Mouse (Mus musculus) layer of hippocampus, adult 8-10 months (tissue): Measurements from ENCODE around the gene Bub3. TPM values are rescaled to one million over a fixed set of nuclear protein-coding genes. Genes with fewer than 3 reads are reported as not detected.

Source experiments
- DNase-seq, 2 experiments: peaks; one replicate each; pipeline ENCODE4 v3.0.0; 2022; ENCODE audit warnings: low spot score in 2 of 2
- total RNA-seq, 4 experiments: library from RNA; stranded (reverse); gene quantifications; 2 replicates each; pipeline ENCODE4 v1.2.4; 2022

The Bub3 gene
- total RNA-seq, 4 experiments from 2014 or later: 60.8 to 68.8 (median 62.0) TPM

- no peak for DNase-seq
Measured at GRCm38 (mm10) chr7:131556116-131556515, 3.9 kb upstream of the Bub3 start.

- no peak for DNase-seq
Measured at GRCm38 (mm10) chr7:131556541-131557271, 3.3 kb upstream of the Bub3 start.

GRCm38 (mm10) chr7:131557751-131558150, 2.3 kb upstream of the Bub3 start:
- no peak for DNase-seq

- no peak for DNase-seq
Measured at GRCm38 (mm10) chr7:131560697-131561042, 648 bp downstream of the Bub3 start.

- no peak for DNase-seq
Measured at GRCm38 (mm10) chr7:131575246-131575645, 15.2 kb downstream of the Bub3 start.

- DNase-seq: no peak
Measured at GRCm38 (mm10) chr7:131582178-131582577, 22.2 kb downstream of the Bub3 start.

- no peak for DNase-seq
Measured at GRCm38 (mm10) chr7:131585551-131585950, 25.5 kb downstream of the Bub3 start.

GRCm38 (mm10) chr7:131597779-131598482, 37.9 kb downstream of the Bub3 start:
- DNase-seq: no peak

GRCm38 (mm10) chr7:131598483-131598824, 38.4 kb downstream of the Bub3 start:
- DNase-seq: peak in 1 of 2 experiments; percentile 36

GRCm38 (mm10) chr7:131602106-131602505, 42.1 kb downstream of the Bub3 start:
- no peak for DNase-seq

- no peak for DNase-seq
Measured at GRCm38 (mm10) chr7:131603186-131603585, 43.2 kb downstream of the Bub3 start.

- no peak for DNase-seq
Measured at GRCm38 (mm10) chr7:131604946-131605345, 44.9 kb downstream of the Bub3 start.

- DNase-seq: no peak
Measured at GRCm38 (mm10) chr7:131605481-131605880, 45.5 kb downstream of the Bub3 start.

- DNase-seq: no peak
Measured at GRCm38 (mm10) chr7:131608049-131608448, 48.0 kb downstream of the Bub3 start.

- DNase-seq: no peak
Measured at GRCm38 (mm10) chr7:131609677-131610076, 49.7 kb downstream of the Bub3 start.

Other genes with a start within 250 kb of the Bub3 start
- under 1 TPM in 1 of 4 experiments, not detected in 3; 0.16 TPM for gene Cuzd1, start 237.9 kb upstream of the Bub3 start, total RNA-seq
- under 1 TPM in 2 of 4 experiments, not detected in 2; 0.68 to 0.75 TPM for gene Fam24b, start 230.7 kb upstream of the Bub3 start, total RNA-seq
- not detected for gene Fam24a, start 226.4 kb upstream of the Bub3 start, total RNA-seq
- gene 2310057M21Rik, start 197.5 kb upstream of the Bub3 start, total RNA-seq: 10 to 100 TPM; 22.3 to 28.2 (median 27.6) TPM
- 10 to 100 TPM; 43.9 to 67.5 (median 51.1) TPM for gene Pstk, start 189.1 kb upstream of the Bub3 start, total RNA-seq
- 10 to 100 TPM; 47.0 to 53.1 (median 50.9) TPM for gene Ikzf5, start 149.7 kb upstream of the Bub3 start, total RNA-seq
- gene Acadsb, start 149.6 kb upstream of the Bub3 start, total RNA-seq: 100 to 1,000 TPM in 2 of 4 experiments, 10 to 100 TPM in 2; 94.7 to 113 (median 102) TPM
- gene Hmx3, start 17.4 kb upstream of the Bub3 start, total RNA-seq: not detected
- gene Hmx2, start 11.4 kb upstream of the Bub3 start, total RNA-seq: not detected